Mouse (Mus musculus) E14TG2a.4 (cell line): ENCODE measurements around the gene Tlnrd1.

Experiments
- H3K27me3 ChIP-seq: 2 replicates; pipeline ENCODE4 v1.6.1; 2014; ENCODE audit warnings: low read length, control low read depth; ENCODE audit not compliant: insufficient read depth
- H3K36me3 ChIP-seq: 2 replicates; pipeline ENCODE4 v1.6.1; 2014; ENCODE audit warnings: low read length, control low read depth; ENCODE audit not compliant: insufficient read depth
- H3K4me1 ChIP-seq: replicated peaks from 2 replicates; pipeline ENCODE4 v1.6.1; 2014; ENCODE audit warnings: low read depth, low read length, control low read depth
- H3K4me3 ChIP-seq: replicated peaks from 2 replicates; pipeline ENCODE4 v1.5.1; 2014; ENCODE audit warnings: mild to moderate bottlenecking, low read length
- H3K9me3 ChIP-seq: 2 replicates; pipeline ENCODE4 v1.6.1; 2014; ENCODE audit warnings: low read length, control low read depth
- CTCF ChIP-seq: conservative IDR thresholded peaks from 2 replicates; pipeline ENCODE4 v1.5.1; 2014; ENCODE audit warnings: low read length
- NANOG ChIP-seq: IDR thresholded peaks from 2 replicates; pipeline ENCODE4 v1.6.1; 2014; ENCODE audit warnings: borderline replicate concordance, low read length, mixed read lengths
- POU5F1 ChIP-seq: IDR thresholded peaks from 2 replicates; pipeline ENCODE4 v1.6.1; 2014; ENCODE audit warnings: low read length, borderline replicate concordance

The Tlnrd1 gene

DNA sequence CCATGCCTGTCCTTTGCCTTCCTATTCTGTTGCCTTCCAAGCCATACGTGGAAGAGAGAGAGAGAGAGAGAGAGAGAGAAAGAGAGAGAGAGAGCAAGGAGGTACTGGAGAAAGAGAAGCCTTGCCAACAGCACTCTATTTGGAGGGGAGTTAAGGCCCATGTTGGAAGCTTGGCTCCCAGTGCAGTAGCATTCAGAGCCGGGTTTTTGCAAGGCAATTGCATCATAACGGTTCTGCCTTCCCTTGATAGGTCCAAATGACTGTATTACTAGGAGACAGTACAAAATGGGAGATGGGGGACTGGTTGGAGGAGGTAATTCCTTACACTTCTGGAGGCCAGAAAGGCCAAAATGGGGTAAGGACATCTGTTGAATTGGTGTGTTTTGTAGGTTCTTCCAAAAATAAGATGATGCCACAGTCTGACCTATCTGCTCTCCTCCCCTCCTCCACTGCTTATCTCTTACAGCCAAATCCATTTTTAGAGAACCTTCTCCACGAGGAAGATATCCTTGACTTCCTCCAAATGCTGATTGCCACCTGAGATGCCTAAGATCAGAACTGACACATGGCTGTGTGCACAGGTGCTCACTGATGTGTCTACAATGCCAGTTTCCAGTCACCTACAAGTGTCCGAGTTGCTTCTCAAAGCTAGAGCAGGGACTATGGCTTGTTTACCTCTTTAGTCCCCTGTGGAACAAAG is 45.4 kb downstream of the Tlnrd1 start:
- Histone ChIP-seq H3K36me3 (no peaks in the 10 kb centered on the region), H3K4me3 (no peak overlapping the region), H3K27me3 (no peaks in the 10 kb centered on the region), H3K9me3 (peaks cover 3% of the 10 kb centered on the region), H3K4me1 (peaks cover 9% of the 10 kb centered on the region; the same call in 1 of the 2 replicates)
- TF ChIP-seq NANOG = no peak
- TF ChIP-seq CTCF = no peak
- TF ChIP-seq POU5F1 = no peak
